Mouse (Mus musculus) v-Abl transformed pro-B cells (cell line): ENCODE data around the gene AU021092.
"Not testable (repeated sequence)": the region's sequence is repeated elsewhere in the genome, so short reads cannot be mapped to it uniquely, and the experiment has no call there.

Source experiments
- in situ Hi-C, 2 experiments: fragments of 400-800 bp; cut with MboI; formaldehyde crosslinking; loops; one replicate each; pipeline ENCODE4 v1.15.1; 2025; ENCODE audit not compliant: unreplicated experiment in 2 of 2

Gene AU021092

GRCm38 (mm10) chr16:5222140-5222539, at the start of gene AU021092:
Gene AU021092, minus strand, starts transcription at chr16:5222299.
- in situ Hi-C loops = no loop called here

- in situ Hi-C loops = loop anchor here in 1 of 2 experiments (25.0 kb wide), 1 partner anchor 1534 kb away; the partner anchor contains the start of gene Zfp263
These were observed 49.4 kb upstream of the AU021092 start for GRCm38 (mm10) chr16:5271411-5272035.

GRCm38 (mm10) chr16:5263926-5264325, 41.8 kb upstream of the AU021092 start:
- in situ Hi-C loops = loop anchor here in 1 of 2 experiments (25.0 kb wide), 1 partner anchor 1527 kb away; the partner anchor contains the start of gene Zfp263

- in situ Hi-C loops = loop anchor here in 1 of 2 experiments (25.0 kb wide), 1 partner anchor 1526 kb away; the partner anchor contains the start of gene Zfp263
These were observed 41.1 kb upstream of the AU021092 start for GRCm38 (mm10) chr16:5263156-5263555.

GRCm38 (mm10) chr16:5255779-5256496, 33.8 kb upstream of the AU021092 start, which contains the start of gene Eef2kmt:
Gene Eef2kmt, minus strand, starts transcription at chr16:5255983.
- in situ Hi-C loops = loop anchor here in 1 of 2 experiments (25.0 kb wide), 1 partner anchor 1519 kb away; the partner anchor contains the start of gene Zfp263

- in situ Hi-C loops = loop anchor here in 1 of 2 experiments (25.0 kb wide), 1 partner anchor 1518 kb away; the partner anchor contains the start of gene Zfp263
These were observed 33.1 kb upstream of the AU021092 start for GRCm38 (mm10) chr16:5255081-5255740.

- in situ Hi-C loops = loop anchor here in 1 of 2 experiments (25.0 kb wide), 1 partner anchor 1517 kb away; the partner anchor contains the start of gene Zfp263
These were observed 32.4 kb upstream of the AU021092 start for GRCm38 (mm10) chr16:5254346-5255025.

GRCm38 (mm10) chr16:5252260-5252659, 30.2 kb upstream of the AU021092 start:
- in situ Hi-C loops = loop anchor here in 1 of 2 experiments (25.0 kb wide), 1 partner anchor 1515 kb away; the partner anchor contains the start of gene Zfp263

- in situ Hi-C loops = loop anchor here in 1 of 2 experiments (25.0 kb wide), 1 partner anchor 1514 kb away; the partner anchor contains the start of gene Zfp263
These were observed 28.8 kb upstream of the AU021092 start for GRCm38 (mm10) chr16:5250891-5251290.

- in situ Hi-C loops = loop anchor here (5.0 kb wide), 2 partner anchors 37 to 42 kb away; partner anchors contain the start of gene Nagpa (in 1 of the 2)
These were observed 22.3 kb upstream of the AU021092 start for GRCm38 (mm10) chr16:5244411-5244810.

- in situ Hi-C loops = loop anchor here (5.0 kb wide), 2 partner anchors 36 to 41 kb away; partner anchors contain the start of gene Nagpa (in 1 of the 2)
These were observed 20.8 kb upstream of the AU021092 start for GRCm38 (mm10) chr16:5242882-5243281.

- in situ Hi-C loops = loop anchor here (5.0 kb wide), 2 partner anchors 35 to 40 kb away; partner anchors contain the start of gene Nagpa (in 1 of the 2)
These were observed 20.3 kb upstream of the AU021092 start for GRCm38 (mm10) chr16:5242355-5242754.

- in situ Hi-C loops = no loop called here
These were observed 11.6 kb upstream of the AU021092 start, which contains the start of gene Alg1 for GRCm38 (mm10) chr16:5233418-5234313. Gene Alg1, plus strand, starts transcription at chr16:5233621.

- in situ Hi-C loops = no loop called here
These were observed 10.9 kb upstream of the AU021092 start for GRCm38 (mm10) chr16:5232982-5233381.

GRCm38 (mm10) chr16:5228103-5228502, 6.0 kb upstream of the AU021092 start:
- in situ Hi-C loops = not testable (repeated sequence)

- in situ Hi-C loops = not testable (repeated sequence)
These were observed 5.4 kb upstream of the AU021092 start for GRCm38 (mm10) chr16:5227501-5227900.

GRCm38 (mm10) chr16:5226534-5226933, 4.4 kb upstream of the AU021092 start:
- in situ Hi-C loops = not testable (repeated sequence)

GRCm38 (mm10) chr16:5221403-5221802, 696 bp downstream of the AU021092 start:
- in situ Hi-C loops = no loop called here
